Mouse (Mus musculus): ENCODE measurements at regions not wholly inside any gene's neighbourhood (a gene's known extent, or its start where the extent isn't known, plus 50 kb on each side); places are given as distances from the start of the nearest gene placed in this dataset.

DNA sequence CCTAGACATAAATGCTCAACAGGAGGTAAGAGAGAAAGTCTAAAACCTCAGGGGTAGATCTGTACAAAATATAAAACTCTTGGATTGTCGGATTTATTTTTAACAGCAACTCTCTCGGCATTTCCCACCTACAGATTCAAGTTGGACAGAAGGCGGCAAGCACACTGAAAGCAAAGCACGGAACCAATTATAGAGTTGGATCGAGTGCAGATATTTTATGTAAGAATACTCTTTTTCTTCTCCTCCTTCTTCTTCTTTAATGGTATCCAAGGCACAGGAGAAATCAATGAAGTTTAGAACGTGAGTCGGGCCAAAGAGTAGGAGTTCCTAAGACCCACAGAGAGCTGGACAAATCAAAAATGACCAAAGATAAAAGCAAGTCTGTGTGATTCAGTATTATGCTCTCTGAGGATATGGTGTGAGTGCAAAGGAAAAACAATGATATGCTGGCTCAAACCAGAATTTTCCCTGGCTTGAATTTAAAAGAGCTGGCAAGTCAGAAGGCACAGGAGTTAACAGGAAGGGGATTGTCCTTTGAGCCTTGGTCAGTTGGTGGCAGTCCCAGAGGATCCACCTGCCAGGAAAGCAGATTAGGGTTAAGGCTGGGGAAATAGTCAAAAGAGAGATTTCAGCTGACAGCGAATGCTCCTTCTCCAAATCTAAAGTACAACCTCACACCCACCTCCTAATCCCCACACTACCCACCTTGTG, 165.7 kb upstream of the 4933402D24Rik start:
- no peak for TF ChIP-seq POLR2A (IDR thresholded peaks at IDR 0.05; ENCODE audit: insufficient read depth, low read length)
- TF ChIP-seq EP300 (IDR thresholded peaks at IDR 0.05; ENCODE audit: insufficient read depth, low read depth, low read length) = no peak
- no peak for TF ChIP-seq CTCF (IDR thresholded peaks at IDR 0.05; ENCODE audit: low read depth, low read length)

All from ES-Bruce4 (cell line).